Mouse (Mus musculus) G1E (cell line): ENCODE measurements around the gene Taf9b. TPM values are rescaled to one million over a fixed set of nuclear protein-coding genes. Genes with fewer than 3 reads are reported as not detected.

Experiments
- ATAC-seq: 2 replicates; pipeline ENCODE4 v1.8.0; 2016; ENCODE audit warnings: mild to moderate bottlenecking; ENCODE audit not compliant: insufficient number of reproducible peaks, poor library complexity, low FRiP score, severe bottlenecking; ENCODE audit errors: extremely low read depth
- DNase-seq: peaks from one replicate; pipeline ENCODE4 v3.0.0; 2012; ENCODE audit warnings: low spot score
- H3K27me3 ChIP-seq: 2 replicates; pipeline ENCODE4 v1.6.1; 2012; ENCODE audit warnings: mild to moderate bottlenecking, low read length, inconsistent platforms; ENCODE audit not compliant: insufficient read depth
- H3K36me3 ChIP-seq: replicated peaks from 2 replicates; pipeline ENCODE3; 2012; ENCODE audit warnings: mild to moderate bottlenecking, inconsistent platforms
- H3K4me1 ChIP-seq: 2 replicates; pipeline ENCODE4 v1.6.1; 2012; ENCODE audit warnings: low read depth, low read length, inconsistent platforms, mixed read lengths; ENCODE audit not compliant: insufficient read depth
- H3K4me3 ChIP-seq: 2 replicates; pipeline ENCODE4 v1.5.1; 2012; ENCODE audit warnings: low read depth, mild to moderate bottlenecking, inconsistent platforms, low read length, moderate library complexity, mixed read lengths
- H3K9me3 ChIP-seq: replicated peaks from 2 replicates; pipeline ENCODE4 v1.6.1; 2012; ENCODE audit warnings: inconsistent platforms
- CTCF ChIP-seq: IDR thresholded peaks from 2 replicates; pipeline ENCODE4 v1.5.1; 2012; ENCODE audit warnings: low read depth, low read length, inconsistent platforms, mixed read lengths
- GATA1 ChIP-seq: IDR thresholded peaks from 2 replicates; pipeline ENCODE4 v1.6.1; 2012; ENCODE audit warnings: borderline replicate concordance, low read length, inconsistent platforms, mixed read lengths
- GATA2 ChIP-seq: IDR thresholded peaks from 2 replicates; pipeline ENCODE4 v1.6.1; 2012; ENCODE audit warnings: low read depth, low read length, inconsistent platforms, borderline replicate concordance
- POLR2AphosphoS5 ChIP-seq: IDR thresholded peaks from 2 replicates; pipeline ENCODE4 v1.6.1; 2012; ENCODE audit warnings: low read depth, low read length, inconsistent platforms; ENCODE audit not compliant: insufficient replicate concordance
- TAL1 ChIP-seq: conservative IDR thresholded peaks from 2 replicates; pipeline ENCODE4 v1.6.1; 2012; ENCODE audit warnings: low read depth, low read length, inconsistent platforms, mixed read lengths
- polyA plus RNA-seq: library from polyadenylated mRNA; stranded (reverse); fragments of >175 nt; gene quantifications from 2 replicates; pipeline ENCODE4 v1.2.3, GENCODE M21; 2012
- total RNA-seq, 2 experiments: library from RNA; stranded (forward) in 1 of 2; stranded (reverse) in 1 of 2; fragments of 200-1000 nt in 1 of 2; fragments of >200 nt in 1 of 2; fragmentation: Nextera tagmentation in 1 of 2; gene quantifications; 2 replicates each; pipeline ENCODE4 v1.2.3; 2014 to 2017

Gene Taf9b
- total and polyA plus RNA-seq, 3 experiments = 0.43 to 26.9 (median 17.7) TPM

- no peak overlapping the region for H3K4me3 ChIP-seq
- H3K4me1 ChIP-seq = peaks cover 3% of the 10 kb centered on the region; the same call in 1 of the 2 replicates
- ATAC-seq = no peak
- peaks cover 9% of the 10 kb centered on the region; the same call in 1 of the 2 replicates for H3K27me3 ChIP-seq
- no peaks in the 10 kb centered on the region for H3K9me3 ChIP-seq
- H3K36me3 ChIP-seq = no peaks in the 10 kb centered on the region
- TF ChIP-seq TAL1 = no peak
- no peak for TF ChIP-seq GATA2
- no peak for TF ChIP-seq GATA1
- no peak for TF ChIP-seq CTCF
- no peak for TF ChIP-seq POLR2AphosphoS5
- DNase-seq = no peak
Measured at GRCm38 (mm10) chrX:106176331-106176730, 44.6 kb downstream of the Taf9b start.

GRCm38 (mm10) chrX:106171853-106172154 lies 49.2 kb downstream of the Taf9b start:
- TF ChIP-seq GATA1 = no peak
- TF ChIP-seq CTCF = no peak
- TF ChIP-seq POLR2AphosphoS5 = no peak
- TF ChIP-seq TAL1 = no peak
- H3K27me3 ChIP-seq = peaks cover 6% of the 10 kb centered on the region; the same call in 1 of the 2 replicates
- H3K9me3 ChIP-seq = no peaks in the 10 kb centered on the region
- H3K4me3 ChIP-seq = no peak overlapping the region
- peaks cover 13% of the 10 kb centered on the region for H3K4me1 ChIP-seq
- ATAC-seq (no peak), DNase-seq (no peak)
- no peaks in the 10 kb centered on the region for H3K36me3 ChIP-seq

- ATAC-seq (peak; percentile 73), DNase-seq (peak; percentile 14)
- Histone ChIP-seq H3K4me1 (peaks cover 13% of the 10 kb centered on the region), H3K36me3 (no peaks in the 10 kb centered on the region), H3K9me3 (no peaks in the 10 kb centered on the region), H3K4me3 (peak overlapping the region; percentile 27; the same call in 1 of the 2 replicates), H3K27me3 (peaks cover 2% of the 10 kb centered on the region; the same call in 1 of the 2 replicates)
- no peak for TF ChIP-seq GATA2
- no peak for TF ChIP-seq TAL1
- TF ChIP-seq CTCF = peak; percentile 55; the same call in 1 of the 2 replicates
- TF ChIP-seq POLR2AphosphoS5 = no peak
- no peak for TF ChIP-seq GATA1
Measured at GRCm38 (mm10) chrX:106171106-106171852, 49.7 kb downstream of the Taf9b start.

GRCm38 (mm10) chrX:106165089-106165488 lies 55.9 kb downstream of the Taf9b start:
- DNase-seq = no peak
- no peaks in the 10 kb centered on the region for H3K27me3 ChIP-seq
- peaks cover 22% of the 10 kb centered on the region for H3K4me1 ChIP-seq
- TF ChIP-seq GATA1 = no peak
- peak; percentile 35; the same call in 1 of the 2 replicates for TF ChIP-seq CTCF
- TF ChIP-seq GATA2 = no peak
- TF ChIP-seq POLR2AphosphoS5 = no peak
- TF ChIP-seq TAL1 = no peak
- no peak overlapping the region for H3K4me3 ChIP-seq
- no peaks in the 10 kb centered on the region for H3K9me3 ChIP-seq
- no peak for ATAC-seq
- H3K36me3 ChIP-seq = no peaks in the 10 kb centered on the region

GRCm38 (mm10) chrX:106164555-106164954 lies 56.4 kb downstream of the Taf9b start:
- Histone ChIP-seq H3K9me3 (no peaks in the 10 kb centered on the region), H3K27me3 (no peaks in the 10 kb centered on the region), H3K4me3 (no peak overlapping the region), H3K4me1 (peaks cover 22% of the 10 kb centered on the region), H3K36me3 (no peaks in the 10 kb centered on the region)
- no peak for TF ChIP-seq GATA1
- no peak for TF ChIP-seq CTCF
- TF ChIP-seq TAL1 = no peak
- TF ChIP-seq POLR2AphosphoS5 = no peak
- TF ChIP-seq GATA2 = no peak
- ATAC-seq = no peak
- no peak for DNase-seq

DNA sequence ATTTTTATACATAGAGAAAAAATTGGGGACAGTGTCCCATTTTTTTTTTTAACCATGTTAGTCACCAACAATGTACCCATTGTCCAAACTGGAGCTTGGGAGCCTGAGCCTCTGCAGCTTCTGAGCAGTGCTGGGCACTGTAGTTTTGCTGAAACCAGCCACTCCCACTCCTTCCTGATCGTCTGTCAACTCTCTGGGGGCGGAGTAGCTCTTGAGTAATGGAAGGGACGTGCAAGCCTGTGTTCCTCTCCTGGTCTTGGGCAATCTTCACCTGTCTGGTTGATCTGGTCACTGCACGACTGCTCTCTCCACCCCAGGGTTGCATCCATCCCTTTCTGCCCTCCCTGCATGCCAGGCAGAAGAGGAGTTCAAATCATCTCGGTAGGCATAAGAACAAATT lies 57.0 kb downstream of the Taf9b start:
- H3K27me3 ChIP-seq = no peaks in the 10 kb centered on the region
- H3K36me3 ChIP-seq = no peaks in the 10 kb centered on the region
- TF ChIP-seq POLR2AphosphoS5 (no peak), CTCF (no peak), GATA2 (no peak), GATA1 (no peak), TAL1 (no peak)
- H3K9me3 ChIP-seq = no peaks in the 10 kb centered on the region
- H3K4me1 ChIP-seq = peaks cover 22% of the 10 kb centered on the region
- ATAC-seq (peak; percentile 40; the same call in 1 of the 2 replicates), DNase-seq (peak; percentile 18)
- no peak overlapping the region; the same call in 1 of the 2 replicates for H3K4me3 ChIP-seq

Other genes starting within 250 kb of the Taf9b start
- gene Magt1, start 209.3 kb downstream of the Taf9b start, total RNA-seq (2014; fragmentation: Nextera tagmentation) = 53.4 and 58.1 TPM in 2 replicates
- 71.6 and 75.9 TPM in 2 replicates for gene Magt1, start 209.3 kb downstream of the Taf9b start, total RNA-seq (2017)
- 3.3 and 3.4 TPM in 2 replicates for gene Magt1, start 209.3 kb downstream of the Taf9b start, polyA plus RNA-seq
- 53.8 and 103 TPM in 2 replicates for gene Cox7b, start 205.5 kb downstream of the Taf9b start, total RNA-seq (2014; fragmentation: Nextera tagmentation)
- gene Cox7b, start 205.5 kb downstream of the Taf9b start, total RNA-seq (2017) = 513 and 603 TPM in 2 replicates
- 12.7 and 16.1 TPM in 2 replicates for gene Cox7b, start 205.5 kb downstream of the Taf9b start, polyA plus RNA-seq
- gene Atp7a, start 193.9 kb downstream of the Taf9b start, total RNA-seq (2014; fragmentation: Nextera tagmentation) = 36.4 and 49.7 TPM in 2 replicates
- gene Atp7a, start 193.9 kb downstream of the Taf9b start, total RNA-seq (2017) = 15.5 and 20.3 TPM in 2 replicates
- 0.74 and 1.1 TPM in 2 replicates for gene Atp7a, start 193.9 kb downstream of the Taf9b start, polyA plus RNA-seq
- not detected in 2 replicates for gene Tlr13, start 78.0 kb downstream of the Taf9b start, total RNA-seq (2014; fragmentation: Nextera tagmentation)
- 0.06 and 0.11 TPM in 2 replicates for gene Tlr13, start 78.0 kb downstream of the Taf9b start, total RNA-seq (2017)
- gene Tlr13, start 78.0 kb downstream of the Taf9b start, polyA plus RNA-seq = not detected in 2 replicates
- 667 and 759 TPM in 2 replicates for gene Pgk1, start 34.1 kb downstream of the Taf9b start, total RNA-seq (2014; fragmentation: Nextera tagmentation)
- 1,594 and 1,756 TPM in 2 replicates for gene Pgk1, start 34.1 kb downstream of the Taf9b start, total RNA-seq (2017)
- 110 and 118 TPM in 2 replicates for gene Pgk1, start 34.1 kb downstream of the Taf9b start, polyA plus RNA-seq
- not detected in 2 replicates for gene Fnd3c2, start 34.2 kb upstream of the Taf9b start, total RNA-seq (2014; fragmentation: Nextera tagmentation)
- not detected in 2 replicates for gene Fnd3c2, start 34.2 kb upstream of the Taf9b start, total RNA-seq (2017)
- gene Fnd3c2, start 34.2 kb upstream of the Taf9b start, polyA plus RNA-seq = not detected in 2 replicates